Mouse (Mus musculus) neural tube, embryonic 14.5 days (tissue): Measurements from ENCODE around the gene Gpr107. TPM values are rescaled to one million over a fixed set of nuclear protein-coding genes. Genes with fewer than 3 reads are reported as not detected.
"Not testable (repeated sequence)": the region's sequence is repeated elsewhere in the genome, so short reads cannot be mapped to it uniquely, and the experiment has no call there.

Experiments used
- ATAC-seq: fragments of 200-750 bp; cut with Nextera tagmentation; 2 replicates; pipeline ENCODE4 v1.8.0; 2017; ENCODE audit warnings: low read depth, mild to moderate bottlenecking, moderate TSS enrichment, moderate library complexity
- H3K27ac ChIP-seq: fragments of 300-500 bp; sonication (generic); 2 replicates; pipeline ENCODE4 v1.5.1; 2014; ENCODE audit warnings: low read depth, mild to moderate bottlenecking, control low read depth, low read length, moderate library complexity, mixed read lengths
- H3K27me3 ChIP-seq: fragments of 300-500 bp; sonication (generic); 2 replicates; pipeline ENCODE4 v1.6.1; 2014; ENCODE audit warnings: low read length; ENCODE audit not compliant: control insufficient read depth, insufficient read depth
- H3K36me3 ChIP-seq: fragments of 300-500 bp; sonication (generic); 2 replicates; pipeline ENCODE4 v1.6.1; 2014; ENCODE audit warnings: low read length, mixed read lengths; ENCODE audit not compliant: control insufficient read depth, insufficient read depth
- H3K4me1 ChIP-seq: fragments of 300-500 bp; sonication (generic); 2 replicates; pipeline ENCODE4 v1.6.1; 2014; ENCODE audit warnings: low read length; ENCODE audit not compliant: control insufficient read depth, insufficient read depth
- H3K4me2 ChIP-seq: fragments of 300-500 bp; sonication (generic); 2 replicates; pipeline ENCODE4 v1.6.1; 2014; ENCODE audit warnings: mild to moderate bottlenecking, low read depth, low read length, control low read depth
- H3K4me3 ChIP-seq: fragments of 300-500 bp; sonication (generic); 2 replicates; pipeline ENCODE4 v1.5.1; 2014; ENCODE audit warnings: low read depth, low read length, control low read depth, mixed read lengths
- H3K9ac ChIP-seq: fragments of 300-500 bp; sonication (generic); replicated peaks from 2 replicates; pipeline ENCODE4 v1.6.1; 2014; ENCODE audit warnings: low read depth, mild to moderate bottlenecking, control low read depth, low read length, mixed read lengths
- H3K9me3 ChIP-seq: fragments of 300-500 bp; sonication (generic); 2 replicates; pipeline ENCODE4 v1.6.1; 2016; ENCODE audit warnings: low read length; ENCODE audit not compliant: control insufficient read depth
- WGBS: fragments of 180-500 bp; shearing (Covaris S2); extraction: QIAGEN DNeasy Blood & Tissue Kit; methylation state at CpG from one replicate; pipeline ENCODE4 v1.1.7; 2014; 5-methylcytosine and 5-hydroxymethylcytosine counted together
- polyA plus RNA-seq: library from polyadenylated mRNA; unstranded; fragments of >200 nt; fragmentation: Nextera tagmentation; extraction: Ambion mirVana; gene quantifications from 2 replicates; pipeline ENCODE4 v1.2.1, GENCODE M21; 2014

Gpr107 gene
- polyA plus RNA-seq, 1 experiment from 2014 or later = 24.2 TPM

DNA sequence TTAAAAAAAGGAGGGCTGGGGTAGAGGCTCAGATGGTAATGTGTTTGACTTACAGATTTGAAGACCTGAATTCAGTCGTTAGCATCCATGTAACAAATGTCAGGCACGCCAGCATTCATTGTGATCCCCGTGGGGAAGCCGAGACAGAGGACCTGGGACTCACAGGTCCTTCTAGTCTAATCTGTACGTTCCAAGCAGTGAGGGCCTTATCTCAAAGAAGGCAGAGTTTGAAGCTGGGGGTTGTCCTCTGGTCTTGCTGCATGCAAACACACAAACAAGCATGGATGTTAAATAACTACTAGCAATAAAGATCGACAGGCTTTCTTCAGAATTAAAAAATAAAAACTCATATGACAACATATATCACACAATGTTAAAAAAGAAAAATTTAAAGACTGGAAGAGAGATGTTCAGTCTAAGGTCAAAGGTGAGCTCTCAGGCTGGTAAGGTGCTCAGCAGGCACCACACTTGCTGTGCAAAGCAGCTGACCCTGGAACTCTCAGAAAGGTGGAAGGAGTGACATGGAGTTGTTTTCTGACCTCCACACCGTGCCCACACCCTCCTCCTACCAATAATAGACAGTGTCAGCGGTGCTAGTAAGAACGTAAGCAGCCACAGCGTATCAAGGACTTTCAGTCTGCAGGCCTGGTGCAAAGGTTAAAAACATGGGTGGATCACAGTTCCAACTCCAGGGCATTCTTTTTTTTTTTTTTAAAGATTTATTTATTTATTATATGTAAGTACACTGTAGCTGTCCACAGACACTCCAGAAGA, 8.2 kb downstream of the Gpr107 start:
- Histone ChIP-seq H3K4me1 (0 out of 2 replicates have a peak, but pooled peaks cover 7% of the 10 kb centered on the region), H3K27me3 (no peaks in the 10 kb centered on the region), H3K4me2 (no peak overlapping the region), H3K9ac (no peak overlapping the region), H3K9me3 (no peaks in the 10 kb centered on the region), H3K36me3 (no peaks in the 10 kb centered on the region), H3K4me3 (no peak overlapping the region), H3K27ac (no peak overlapping the region)
- 91% methylated on average over 10 of the region's 10 CpGs for WGBS
- ATAC-seq = no peak

GRCm38 (mm10) chr2:31161620-31162019, 9.5 kb downstream of the Gpr107 start:
- 89% methylated on average over 4 of the region's 4 CpGs for WGBS
- no peaks in the 10 kb centered on the region for H3K36me3 ChIP-seq
- 0 out of 2 replicates have a peak, but pooled peaks cover 7% of the 10 kb centered on the region for H3K4me1 ChIP-seq
- no peak overlapping the region for H3K4me2 ChIP-seq
- no peak overlapping the region for H3K27ac ChIP-seq
- no peak overlapping the region for H3K4me3 ChIP-seq
- H3K27me3 ChIP-seq = no peaks in the 10 kb centered on the region
- no peak for ATAC-seq
- H3K9ac ChIP-seq = no peak overlapping the region
- H3K9me3 ChIP-seq = no peaks in the 10 kb centered on the region

- no peak overlapping the region for H3K27ac ChIP-seq
Observed at GRCm38 (mm10) chr2:31163361-31164118, 11.4 kb downstream of the Gpr107 start.

DNA sequence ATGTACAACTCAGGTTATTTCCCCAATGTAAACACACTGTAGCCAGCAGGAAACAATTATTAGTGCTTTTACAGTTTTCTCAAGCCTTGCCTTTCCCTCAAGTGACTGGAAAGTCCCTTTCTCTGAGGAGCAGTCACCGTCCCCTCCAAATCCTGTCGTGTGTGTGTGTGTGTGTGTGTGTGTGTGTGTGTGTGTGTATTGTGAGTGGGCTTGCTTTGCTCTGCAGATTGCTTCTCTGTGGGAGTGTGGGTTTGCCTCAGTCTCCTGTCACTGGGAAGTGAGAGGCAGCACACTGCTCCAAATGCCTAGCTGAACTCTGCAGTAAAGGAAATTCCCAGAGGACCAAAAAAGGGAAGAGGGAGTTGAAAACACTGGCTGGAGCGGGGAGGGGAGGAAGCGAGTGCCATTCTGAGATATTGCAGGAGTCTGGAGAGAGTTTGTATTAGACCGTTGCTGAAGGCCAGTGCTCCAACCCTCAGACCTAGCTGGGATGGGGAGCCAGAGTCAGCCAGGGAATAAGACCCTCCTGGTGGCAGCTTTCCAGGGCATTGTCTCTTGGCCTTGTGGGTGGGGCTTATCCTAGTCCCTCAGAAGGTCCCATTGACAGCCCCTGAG, 12.8 kb downstream of the Gpr107 start:
- H3K27ac ChIP-seq = no peak overlapping the region
- 0 out of 2 replicates have a peak, but pooled peaks cover 7% of the 10 kb centered on the region for H3K4me1 ChIP-seq
- H3K27me3 ChIP-seq = no peaks in the 10 kb centered on the region
- no peak overlapping the region for H3K4me3 ChIP-seq
- H3K9ac ChIP-seq = no peak overlapping the region
- no peak overlapping the region for H3K4me2 ChIP-seq
- WGBS = 54% methylated on average over 5 of the region's 5 CpGs
- no peaks in the 10 kb centered on the region for H3K9me3 ChIP-seq
- peaks cover 26% of the 10 kb centered on the region for H3K36me3 ChIP-seq
- ATAC-seq = no peak

More at GRCm38 (mm10) chr2:31163361-31164118, 11.4 kb downstream of the Gpr107 start:
- Histone ChIP-seq H3K9ac (no peak overlapping the region), H3K4me3 (no peak overlapping the region), H3K4me1 (0 out of 2 replicates have a peak, but pooled peaks cover 7% of the 10 kb centered on the region), H3K36me3 (peaks cover 12% of the 10 kb centered on the region), H3K27me3 (no peaks in the 10 kb centered on the region), H3K4me2 (no peak overlapping the region), H3K9me3 (no peaks in the 10 kb centered on the region)
- 88% methylated on average over 11 of the region's 11 CpGs for WGBS
- no peak for ATAC-seq

DNA sequence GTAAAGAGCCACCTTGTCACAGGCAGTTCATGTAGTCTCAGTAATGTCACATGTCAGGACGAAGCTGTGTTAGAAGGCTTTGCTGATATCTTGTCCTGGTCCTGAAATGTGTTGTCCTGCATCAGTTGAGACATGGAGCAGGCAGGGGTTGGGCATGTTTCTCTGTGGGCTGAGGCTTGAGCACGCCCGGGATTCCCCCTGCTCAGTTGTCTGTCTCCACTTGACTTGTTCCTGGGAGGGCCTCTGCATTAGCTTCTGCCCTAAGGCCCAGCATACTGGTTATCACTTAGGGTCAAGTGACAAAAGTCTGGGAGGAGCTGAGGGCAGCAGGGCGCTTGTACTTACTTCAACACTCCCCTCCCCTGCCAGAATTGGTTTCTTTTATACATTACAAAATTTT, 13.4 kb downstream of the Gpr107 start:
- Histone ChIP-seq H3K9me3 (no peaks in the 10 kb centered on the region), H3K27ac (no peak overlapping the region), H3K27me3 (no peaks in the 10 kb centered on the region), H3K4me1 (0 out of 2 replicates have a peak, but pooled peaks cover 7% of the 10 kb centered on the region), H3K9ac (no peak overlapping the region), H3K4me2 (no peak overlapping the region), H3K36me3 (peaks cover 29% of the 10 kb centered on the region), H3K4me3 (no peak overlapping the region)
- ATAC-seq = no peak
- WGBS = 88% methylated on average over 4 of the region's 4 CpGs

- H3K36me3 ChIP-seq = peaks cover 47% of the 10 kb centered on the region
- not testable (repeated sequence) for H3K9ac ChIP-seq, H3K27me3 ChIP-seq, H3K4me1 ChIP-seq, ATAC-seq, H3K9me3 ChIP-seq, H3K27ac ChIP-seq, H3K4me2 ChIP-seq, H3K4me3 ChIP-seq
- WGBS = 91% methylated on average over 2 of the region's 2 CpGs
Observed at GRCm38 (mm10) chr2:31167571-31167970, 15.5 kb downstream of the Gpr107 start.

DNA sequence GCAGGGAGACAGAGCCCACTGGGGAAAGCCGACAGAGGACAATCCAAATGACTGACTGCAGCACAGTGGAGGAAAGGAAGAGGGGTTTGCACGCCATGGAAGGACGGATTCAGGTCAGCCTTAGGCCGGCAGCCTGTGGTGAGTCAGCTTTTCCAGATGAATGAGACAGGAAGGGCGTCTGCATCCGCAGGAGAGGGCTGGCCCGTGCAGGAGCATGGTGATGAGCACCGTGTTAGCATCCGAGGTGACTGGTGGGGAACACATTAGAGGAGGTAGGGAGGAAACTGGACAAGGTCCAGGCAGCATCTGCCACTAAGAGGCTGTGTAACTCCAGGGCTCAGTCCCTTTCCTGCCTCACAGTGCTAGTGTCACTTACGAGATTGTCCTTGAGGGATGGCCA, 16.9 kb downstream of the Gpr107 start:
- no peak overlapping the region for H3K27ac ChIP-seq
- H3K4me3 ChIP-seq = no peak overlapping the region
- peaks cover 54% of the 10 kb centered on the region for H3K36me3 ChIP-seq
- no peaks in the 10 kb centered on the region for H3K9me3 ChIP-seq
- no peak for ATAC-seq
- 0 out of 2 replicates have a peak, but pooled peaks cover 6% of the 10 kb centered on the region for H3K4me1 ChIP-seq
- H3K4me2 ChIP-seq = no peak overlapping the region
- no peak overlapping the region for H3K9ac ChIP-seq
- 89% methylated on average over 10 of the region's 10 CpGs for WGBS
- H3K27me3 ChIP-seq = no peaks in the 10 kb centered on the region

DNA sequence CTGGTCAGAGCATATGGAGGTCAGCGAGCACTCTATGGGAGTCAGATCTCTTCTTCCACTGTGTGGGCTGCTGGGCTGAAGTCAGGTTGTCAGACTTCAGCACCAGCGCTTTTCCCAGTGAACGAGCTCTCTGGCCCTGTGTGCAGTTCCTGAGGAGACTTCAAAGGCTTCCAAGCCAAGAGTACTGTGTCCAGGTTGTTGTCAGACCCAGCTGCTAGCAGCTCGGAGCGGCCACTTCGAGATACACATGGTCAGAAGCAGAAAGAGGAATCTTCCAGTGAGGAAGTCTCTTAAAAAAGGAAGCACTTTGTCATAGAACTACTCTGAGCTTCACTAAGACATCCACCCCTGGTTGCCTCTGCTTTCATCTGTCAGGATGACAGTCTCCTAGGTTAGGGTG, 18.0 kb downstream of the Gpr107 start:
- Histone ChIP-seq H3K4me2 (no peak overlapping the region), H3K27me3 (no peaks in the 10 kb centered on the region), H3K4me1 (no peaks in the 10 kb centered on the region), H3K9me3 (no peaks in the 10 kb centered on the region), H3K9ac (no peak overlapping the region), H3K36me3 (peaks cover 54% of the 10 kb centered on the region), H3K27ac (no peak overlapping the region), H3K4me3 (no peak overlapping the region)
- no peak for ATAC-seq
- 92% methylated on average over 6 of the region's 6 CpGs for WGBS

DNA sequence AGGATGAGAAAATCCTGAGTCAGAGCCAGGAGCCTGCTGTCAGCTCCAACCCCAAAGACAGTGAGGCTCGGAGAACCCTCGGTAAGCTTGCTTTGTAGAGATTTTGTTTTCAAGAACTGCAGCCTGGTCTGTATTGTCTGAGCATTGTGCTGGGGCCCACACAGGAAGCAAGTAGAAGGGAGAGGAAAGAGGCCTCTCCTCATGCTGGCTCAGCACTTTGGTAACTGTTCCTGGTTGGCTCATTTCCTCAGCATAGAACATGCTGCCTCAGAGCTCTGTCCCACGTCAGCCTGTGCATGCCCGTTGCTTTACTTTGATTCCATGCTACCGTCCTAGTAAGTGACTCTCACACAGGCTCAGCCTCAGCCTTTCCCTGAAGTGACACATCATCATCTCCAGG, 19.9 kb downstream of the Gpr107 start:
- no peak for ATAC-seq
- WGBS = 86% methylated on average over 5 of the region's 5 CpGs
- H3K27ac ChIP-seq = no peak overlapping the region

More for the DNA sequence above, 19.9 kb downstream of the Gpr107 start:
- H3K36me3 ChIP-seq = peaks cover 58% of the 10 kb centered on the region
- H3K27me3 ChIP-seq = no peaks in the 10 kb centered on the region
- H3K9me3 ChIP-seq = no peaks in the 10 kb centered on the region
- no peak overlapping the region for H3K4me2 ChIP-seq
- no peaks in the 10 kb centered on the region for H3K4me1 ChIP-seq
- no peak overlapping the region for H3K9ac ChIP-seq
- H3K4me3 ChIP-seq = no peak overlapping the region
